Mouse (Mus musculus) neural tube, embryonic 13.5 days (tissue): ENCODE results near the gene Aprt. TPM values are rescaled to one million over a fixed set of nuclear protein-coding genes. Genes with fewer than 3 reads are reported as not detected.

Experiments used
- ATAC-seq: fragments of 200-750 bp; cut with Nextera tagmentation; 2 replicates; pipeline ENCODE4 v1.8.0; 2017; ENCODE audit warnings: low read depth, mild to moderate bottlenecking, moderate TSS enrichment, moderate library complexity
- H3K27ac ChIP-seq: fragments of 300-500 bp; sonication (generic); replicated peaks from 2 replicates; pipeline ENCODE4 v1.5.1; 2015; ENCODE audit warnings: moderate library complexity, mild to moderate bottlenecking, inconsistent platforms
- H3K27me3 ChIP-seq: fragments of 300-500 bp; sonication (generic); 2 replicates; pipeline ENCODE4 v1.6.1; 2015; ENCODE audit warnings: mild to moderate bottlenecking, inconsistent platforms
- H3K36me3 ChIP-seq: fragments of 300-500 bp; sonication (generic); 2 replicates; pipeline ENCODE4 v1.6.1; 2015; ENCODE audit warnings: mild to moderate bottlenecking, inconsistent platforms
- H3K4me1 ChIP-seq: fragments of 300-500 bp; sonication (generic); replicated peaks from 2 replicates; pipeline ENCODE4 v1.6.1; 2015; ENCODE audit warnings: inconsistent platforms
- H3K4me2 ChIP-seq: fragments of 300-500 bp; sonication (generic); 2 replicates; pipeline ENCODE4 v1.6.1; 2015; ENCODE audit warnings: inconsistent platforms, mild to moderate bottlenecking, moderate library complexity
- H3K4me3 ChIP-seq: fragments of 300-500 bp; sonication (generic); 2 replicates; pipeline ENCODE4 v1.5.1; 2015; ENCODE audit warnings: mild to moderate bottlenecking, inconsistent platforms
- H3K9ac ChIP-seq: fragments of 300-500 bp; sonication (generic); 2 replicates; pipeline ENCODE4 v1.6.1; 2015; ENCODE audit warnings: moderate library complexity, mild to moderate bottlenecking, inconsistent platforms
- H3K9me3 ChIP-seq: fragments of 300-500 bp; sonication (generic); 2 replicates; pipeline ENCODE4 v1.6.1; 2016; ENCODE audit warnings: inconsistent platforms
- WGBS: fragments of 180-500 bp; shearing (Covaris S2); methylation state at CpG from one replicate; pipeline ENCODE4 v1.1.7; 2015; 5-methylcytosine and 5-hydroxymethylcytosine counted together
- polyA plus RNA-seq: library from polyadenylated mRNA; unstranded; fragments of >200 nt; fragmentation: Nextera tagmentation; extraction: Ambion mirVana; gene quantifications from 2 replicates; pipeline ENCODE4 v1.2.1, GENCODE M21; 2015

Gene Aprt
- polyA plus RNA-seq, 1 experiment from 2014 or later = 161 TPM

DNA sequence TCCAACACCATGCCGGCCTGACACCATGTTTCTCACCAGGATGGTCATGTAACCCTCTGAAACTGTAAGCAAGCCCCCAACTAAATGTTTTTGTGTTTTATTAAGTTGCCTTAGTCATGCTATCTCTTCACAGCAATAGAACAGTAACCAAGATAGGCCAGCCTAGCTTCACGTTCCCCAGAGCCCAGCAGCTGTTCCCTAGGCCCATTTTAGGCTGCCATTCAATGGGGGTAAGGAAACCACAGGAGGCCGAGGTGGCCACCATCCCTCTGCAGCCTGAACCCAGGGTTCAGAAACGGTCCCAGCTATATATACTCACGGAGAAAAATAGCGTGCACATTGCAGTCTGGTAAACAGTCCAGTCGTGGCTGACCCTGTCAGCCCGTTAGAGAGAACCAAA is 32.6 kb downstream of the Aprt start:
- no peak overlapping the region for H3K4me3 ChIP-seq
- no peaks in the 10 kb centered on the region for H3K9me3 ChIP-seq
- WGBS = 87% methylated on average over 8 of the region's 8 CpGs
- H3K9ac ChIP-seq = no peak overlapping the region
- no peak overlapping the region for H3K27ac ChIP-seq
- no peak overlapping the region for H3K4me2 ChIP-seq
- ATAC-seq = no peak
- peaks cover 13% of the 10 kb centered on the region for H3K27me3 ChIP-seq
- peaks cover 3% of the 10 kb centered on the region; the same call in 1 of the 2 replicates for H3K4me1 ChIP-seq
- no peaks in the 10 kb centered on the region for H3K36me3 ChIP-seq

DNA sequence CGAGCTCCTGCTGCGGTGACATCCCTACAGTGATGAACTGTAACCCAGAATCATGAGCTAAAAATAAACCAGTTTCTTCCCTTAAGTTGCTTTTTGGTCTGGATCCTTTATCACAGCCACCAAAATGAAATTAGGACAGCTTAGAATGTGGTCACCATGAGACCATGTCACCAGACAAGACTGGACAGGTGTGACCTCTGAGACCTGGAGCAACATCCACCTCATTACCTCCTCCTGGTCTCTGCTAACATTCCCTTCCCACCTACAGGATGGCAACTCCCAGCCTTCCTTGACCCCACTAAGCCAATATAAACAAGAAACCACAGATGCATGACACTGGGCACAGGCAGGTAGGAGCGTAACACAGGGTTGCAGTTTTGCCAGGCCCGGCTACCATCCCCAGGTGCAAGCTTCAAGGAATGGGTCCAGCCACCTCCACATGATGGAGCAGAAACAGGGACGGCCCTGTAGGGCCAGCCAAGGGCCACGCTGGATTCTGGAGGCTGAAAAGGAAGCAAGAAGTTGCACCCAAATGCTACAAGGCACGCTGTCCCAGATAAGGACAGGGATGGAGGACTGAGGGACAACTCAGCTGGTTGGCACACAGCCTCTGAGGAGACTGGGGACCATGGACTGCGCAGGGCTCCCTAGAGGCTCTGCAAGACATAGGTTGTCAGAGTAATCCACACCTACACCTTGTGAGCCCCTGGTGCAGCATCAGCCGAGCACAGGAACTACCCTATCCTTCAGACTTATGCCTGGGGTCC is 38.2 kb downstream of the Aprt start:
- Histone ChIP-seq H3K27me3 (no peaks in the 10 kb centered on the region), H3K4me2 (no peak overlapping the region), H3K9me3 (no peaks in the 10 kb centered on the region), H3K9ac (no peak overlapping the region), H3K36me3 (no peaks in the 10 kb centered on the region), H3K4me1 (0 out of 2 replicates have a peak, but pooled peaks cover 3% of the 10 kb centered on the region), H3K4me3 (no peak overlapping the region), H3K27ac (no peak overlapping the region)
- whole genome bisulfite sequencing = 93% methylated on average over 9 of the region's 9 CpGs
- ATAC-seq = no peak

DNA sequence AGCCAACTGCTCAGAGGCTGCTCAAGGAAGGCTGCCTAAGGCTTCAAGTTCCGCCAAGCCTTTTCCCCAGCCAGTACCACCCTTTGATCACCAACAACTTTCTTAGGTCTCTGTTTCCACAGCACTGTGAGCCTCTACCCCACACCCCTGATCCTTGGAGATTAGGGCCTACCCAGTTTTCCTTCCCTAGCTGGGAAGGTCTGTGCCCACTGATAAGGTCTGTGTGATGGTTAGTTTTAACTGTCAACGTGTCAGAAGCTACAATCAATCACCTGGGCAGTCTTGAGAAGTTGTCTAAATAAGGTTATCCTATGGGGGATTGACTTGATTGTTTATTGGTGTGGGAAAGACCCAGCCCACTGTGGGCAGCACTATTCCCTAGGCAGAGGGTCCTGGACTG is 38.9 kb downstream of the Aprt start:
- Histone ChIP-seq H3K4me3 (no peak overlapping the region), H3K9me3 (no peaks in the 10 kb centered on the region), H3K4me1 (0 out of 2 replicates have a peak, but pooled peaks cover 3% of the 10 kb centered on the region), H3K27ac (no peak overlapping the region), H3K9ac (no peak overlapping the region), H3K27me3 (no peaks in the 10 kb centered on the region), H3K4me2 (no peak overlapping the region), H3K36me3 (no peaks in the 10 kb centered on the region)
- ATAC-seq = no peak
- WGBS = 89% methylated on average over 2 of the region's 2 CpGs

DNA sequence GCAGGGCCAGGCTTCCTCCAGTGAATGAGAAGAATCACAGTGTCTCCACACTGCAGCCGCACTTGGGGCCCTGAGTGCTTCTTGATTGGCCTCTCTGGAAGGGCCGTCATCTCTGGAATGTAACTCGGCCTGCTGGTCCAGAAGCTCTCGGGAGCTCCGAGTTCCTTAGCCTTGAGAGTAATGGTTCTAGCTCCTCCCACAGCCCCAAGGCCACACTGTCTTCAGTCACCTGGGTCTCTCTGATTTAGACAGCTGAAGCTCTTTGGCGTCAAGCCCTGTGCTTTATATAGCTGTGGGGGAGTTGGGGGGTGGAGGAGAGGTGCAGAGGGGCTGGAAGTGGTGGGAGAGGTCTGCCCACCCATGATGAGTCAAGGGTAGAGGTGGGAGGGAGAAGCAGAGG is 39.7 kb downstream of the Aprt start:
- no peak for ATAC-seq
- Histone ChIP-seq H3K4me3 (no peak overlapping the region), H3K9ac (no peak overlapping the region), H3K4me2 (no peak overlapping the region), H3K27me3 (no peaks in the 10 kb centered on the region), H3K4me1 (0 out of 2 replicates have a peak, but pooled peaks cover 3% of the 10 kb centered on the region), H3K27ac (no peak overlapping the region), H3K9me3 (no peaks in the 10 kb centered on the region), H3K36me3 (no peaks in the 10 kb centered on the region)
- 53% methylated on average over 6 of the region's 6 CpGs for WGBS

DNA sequence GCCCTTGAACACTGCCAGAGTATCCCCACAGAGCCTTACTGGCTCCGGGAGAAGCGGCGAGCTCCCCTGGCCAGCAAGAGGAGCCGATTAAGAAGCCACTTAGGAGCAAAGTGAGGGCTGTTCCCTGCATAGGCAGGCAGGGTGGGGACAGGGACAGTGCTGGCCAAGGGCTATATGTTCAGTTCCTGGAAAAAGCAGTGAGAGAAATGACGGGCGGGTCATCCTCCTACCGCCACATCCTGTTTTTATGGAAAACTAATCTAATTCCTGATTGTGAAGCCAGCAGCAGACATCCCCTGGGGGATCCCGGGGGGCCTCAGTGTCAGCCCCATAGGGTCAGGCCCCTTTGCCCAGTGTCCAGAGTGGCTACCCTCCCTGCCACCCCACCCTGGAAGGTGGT is 45.4 kb downstream of the Aprt start:
- Histone ChIP-seq H3K9me3 (no peaks in the 10 kb centered on the region), H3K4me3 (no peak overlapping the region), H3K9ac (no peak overlapping the region), H3K27me3 (peaks cover 3% of the 10 kb centered on the region; the same call in 1 of the 2 replicates), H3K27ac (no peak overlapping the region), H3K36me3 (no peaks in the 10 kb centered on the region), H3K4me1 (0 out of 2 replicates have a peak, but pooled peaks cover 1% of the 10 kb centered on the region), H3K4me2 (no peak overlapping the region)
- WGBS = 89% methylated on average over 8 of the region's 8 CpGs
- ATAC-seq = no peak

DNA sequence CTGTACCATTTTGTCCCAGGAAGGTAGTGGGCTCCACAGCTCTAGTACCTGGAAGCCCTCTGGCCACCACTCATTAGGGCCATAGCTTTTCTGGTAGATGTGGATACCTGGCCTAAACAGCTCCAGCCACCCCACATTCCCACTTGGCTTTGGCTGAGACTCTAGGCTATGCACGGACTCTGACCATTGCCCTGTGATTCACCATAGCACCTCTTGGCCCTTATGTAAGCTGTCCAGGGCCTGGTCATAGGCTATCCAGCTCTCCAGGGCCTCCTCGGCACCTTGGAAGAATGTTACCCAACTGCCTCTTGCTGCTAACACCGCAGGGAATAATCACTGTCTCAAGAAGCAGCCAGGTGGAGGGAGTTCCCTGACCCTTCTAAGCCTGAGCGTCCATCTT is 47.5 kb downstream of the Aprt start:
- H3K4me1 ChIP-seq = peaks cover 20% of the 10 kb centered on the region
- H3K9me3 ChIP-seq = no peaks in the 10 kb centered on the region
- H3K4me2 ChIP-seq = no peak overlapping the region
- H3K4me3 ChIP-seq = no peak overlapping the region
- peaks cover 16% of the 10 kb centered on the region; the same call in 1 of the 2 replicates for H3K27me3 ChIP-seq
- H3K9ac ChIP-seq = no peak overlapping the region
- 94% methylated on average over 4 of the region's 4 CpGs for WGBS
- H3K36me3 ChIP-seq = no peaks in the 10 kb centered on the region
- no peak overlapping the region for H3K27ac ChIP-seq
- ATAC-seq = no peak

DNA sequence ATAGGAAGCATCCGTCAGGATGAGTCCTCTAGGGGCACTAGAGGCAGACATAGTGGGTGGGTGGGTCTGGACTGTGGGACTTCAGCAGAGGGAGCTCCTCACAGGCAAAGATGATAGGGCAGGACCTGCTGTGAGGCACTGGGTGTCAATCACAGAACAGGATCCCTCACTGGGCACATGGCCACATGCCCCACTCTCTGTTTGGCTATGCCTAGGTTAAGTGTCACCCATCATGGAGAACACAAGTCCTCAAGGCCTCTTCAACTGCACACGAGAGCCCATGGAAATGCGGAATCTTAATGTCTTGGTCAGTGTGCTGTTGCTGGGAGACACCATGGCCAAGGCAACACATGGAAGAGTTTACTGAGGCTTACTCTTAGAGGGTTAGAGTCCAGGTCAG is 48.8 kb downstream of the Aprt start:
- Histone ChIP-seq H3K9ac (no peak overlapping the region), H3K27ac (no peak overlapping the region), H3K4me1 (peaks cover 32% of the 10 kb centered on the region), H3K4me2 (no peak overlapping the region), H3K9me3 (no peaks in the 10 kb centered on the region), H3K36me3 (no peaks in the 10 kb centered on the region), H3K4me3 (no peak overlapping the region), H3K27me3 (peaks cover 18% of the 10 kb centered on the region; the same call in 1 of the 2 replicates)
- 97% methylated on average over 3 of the region's 3 CpGs for WGBS
- no peak for ATAC-seq

DNA sequence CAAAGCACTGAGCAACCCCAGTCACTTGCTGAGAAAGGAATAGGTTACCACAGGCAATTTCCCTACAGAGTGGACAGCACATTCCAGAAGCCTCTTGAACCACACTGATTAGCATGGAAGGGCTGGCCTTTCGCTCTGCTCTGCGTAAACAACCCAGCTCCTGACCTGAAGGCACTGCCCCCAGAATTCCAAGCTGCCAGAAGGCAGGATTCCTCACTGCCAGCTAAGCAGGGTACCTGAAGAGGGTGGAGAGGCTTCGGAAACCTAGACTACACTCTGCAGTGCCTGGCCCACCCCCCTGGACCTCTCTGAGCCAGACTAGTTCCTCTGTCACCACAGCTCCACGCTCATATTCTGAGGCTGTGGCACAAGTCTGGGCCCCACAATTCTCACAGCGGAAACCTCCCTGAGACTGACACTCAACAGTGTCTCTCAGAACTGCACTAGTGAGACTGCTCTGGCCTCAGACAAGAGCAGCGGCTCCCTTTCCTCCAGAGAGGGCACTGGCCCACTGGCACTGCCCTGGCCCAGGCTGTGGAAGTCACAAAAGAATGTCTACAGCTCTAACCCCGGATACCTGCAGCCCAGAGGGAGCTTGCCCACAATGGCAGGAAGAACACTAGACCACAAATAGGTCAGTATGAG is 50.1 kb downstream of the Aprt start:
- H3K4me1 ChIP-seq = peaks cover 36% of the 10 kb centered on the region
- no peak overlapping the region for H3K4me2 ChIP-seq
- no peak overlapping the region for H3K4me3 ChIP-seq
- no peak overlapping the region for H3K9ac ChIP-seq
- H3K27ac ChIP-seq = no peak overlapping the region
- no peak for ATAC-seq
- no peaks in the 10 kb centered on the region for H3K9me3 ChIP-seq
- peaks cover 18% of the 10 kb centered on the region; the same call in 1 of the 2 replicates for H3K27me3 ChIP-seq
- 72% methylated on average over 7 of the region's 7 CpGs for WGBS
- no peaks in the 10 kb centered on the region for H3K36me3 ChIP-seq

DNA sequence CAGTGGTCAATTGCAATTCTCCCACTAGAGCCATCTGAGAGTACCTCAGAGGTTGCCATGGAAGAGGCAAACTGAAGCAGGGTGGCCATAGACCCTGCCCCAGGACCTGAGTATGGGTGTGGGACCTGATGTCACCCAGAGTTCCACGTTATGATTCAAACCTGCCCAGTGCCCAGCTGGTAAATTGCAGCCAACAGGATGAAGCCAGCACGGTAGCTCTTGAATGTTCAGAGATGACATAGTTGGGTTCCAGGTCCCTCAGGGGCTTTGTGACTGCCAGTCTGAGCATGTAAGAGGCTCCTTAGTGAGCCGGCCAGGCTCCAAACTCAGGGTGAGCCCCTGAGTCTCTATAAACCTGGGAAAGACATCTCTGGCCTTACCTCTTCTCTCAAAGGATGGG is 50.6 kb downstream of the Aprt start:
- no peak overlapping the region for H3K4me3 ChIP-seq
- H3K4me1 ChIP-seq = peaks cover 36% of the 10 kb centered on the region
- no peak for ATAC-seq
- no peaks in the 10 kb centered on the region for H3K9me3 ChIP-seq
- H3K4me2 ChIP-seq = no peak overlapping the region
- H3K27me3 ChIP-seq = peaks cover 18% of the 10 kb centered on the region; the same call in 1 of the 2 replicates
- H3K36me3 ChIP-seq = no peaks in the 10 kb centered on the region
- no peak overlapping the region for H3K9ac ChIP-seq
- WGBS = 66% methylated on average over 3 of the region's 3 CpGs
- H3K27ac ChIP-seq = no peak overlapping the region

DNA sequence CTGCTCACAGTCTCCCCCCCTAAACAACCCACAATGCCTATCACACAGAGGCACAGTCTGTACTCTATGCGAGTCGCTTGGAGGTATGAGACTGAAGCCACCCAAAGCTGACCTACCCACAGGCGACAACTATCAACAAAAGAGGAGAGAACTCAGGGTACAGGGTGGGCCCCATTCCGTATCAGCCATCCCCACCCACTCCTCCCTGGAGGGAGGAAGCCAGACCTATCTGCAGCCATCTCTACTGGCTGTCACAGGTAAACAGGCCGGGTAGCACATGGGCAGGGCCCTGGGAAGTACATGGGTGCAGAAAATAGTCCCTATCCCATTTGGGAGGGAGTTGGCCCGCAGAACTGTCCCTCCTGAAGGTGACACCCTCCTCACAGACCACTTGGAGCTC is 51.7 kb downstream of the Aprt start:
- Histone ChIP-seq H3K4me1 (peaks cover 36% of the 10 kb centered on the region), H3K27me3 (peaks cover 18% of the 10 kb centered on the region; the same call in 1 of the 2 replicates), H3K4me3 (no peak overlapping the region), H3K9ac (no peak overlapping the region), H3K4me2 (no peak overlapping the region), H3K36me3 (no peaks in the 10 kb centered on the region), H3K9me3 (no peaks in the 10 kb centered on the region), H3K27ac (no peak overlapping the region)
- 80% methylated on average over 6 of the region's 6 CpGs for WGBS
- no peak for ATAC-seq
